Mouse (Mus musculus): ENCODE measurements around the gene Mrps21.
"Not testable (repeated sequence)": the region's sequence is repeated elsewhere in the genome, so short reads cannot be mapped to it uniquely, and the experiment has no call there.

The Mrps21 gene

DNA sequence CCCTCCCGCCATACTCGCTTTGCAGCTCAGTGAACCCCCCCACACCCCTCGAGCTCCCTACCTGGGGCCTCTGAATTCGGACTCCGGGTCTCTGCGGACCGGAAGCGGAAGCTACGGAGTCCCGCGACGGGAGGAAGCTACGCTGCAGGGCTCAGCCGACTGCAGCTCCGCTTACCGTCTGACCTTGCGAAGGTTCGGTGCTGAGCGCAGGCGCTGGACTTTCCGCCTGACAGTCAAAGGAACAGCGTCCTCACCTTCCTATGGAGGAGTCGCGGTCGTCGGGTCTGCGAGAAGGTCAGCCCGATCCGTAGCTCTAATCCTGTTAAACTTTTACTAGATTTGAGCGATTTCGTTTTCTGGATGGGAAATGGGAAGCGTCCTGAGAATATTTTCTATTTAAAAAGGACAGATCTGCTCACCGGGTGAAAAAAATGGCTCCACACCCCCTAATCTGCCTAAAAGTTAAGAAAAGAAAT lies at the start of gene Mrps21:
Gene Mrps21, minus strand, starts transcription at position 128 of the 476 bp plus-strand sequence.
- peak; percentile 85 to 87 for DNase-seq (ENCODE audit: low spot score in 2 of 2)

DNA sequence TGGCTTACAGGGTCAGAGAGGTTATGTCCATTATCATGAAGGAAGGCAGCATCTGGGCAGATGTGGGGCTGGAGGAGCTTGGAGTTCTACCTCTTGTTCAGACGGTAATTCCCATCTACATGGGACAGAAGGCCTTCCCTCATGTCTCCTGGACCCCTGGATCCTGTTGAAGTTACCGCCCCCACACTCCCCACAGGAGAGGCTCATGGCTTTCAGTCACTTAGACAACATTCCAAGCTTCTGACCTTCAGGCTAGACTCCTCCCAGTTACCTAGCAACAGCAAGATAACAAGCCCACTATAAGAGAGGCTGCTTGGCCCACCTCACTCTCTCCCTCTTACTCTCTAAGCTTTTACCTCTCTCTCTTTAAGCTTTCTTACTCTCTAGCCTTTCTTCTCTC lies 49.2 kb upstream of the Mrps21 start:
- DNase-seq (ENCODE audit: low spot score in 2 of 2) = not testable (repeated sequence)

DNA sequence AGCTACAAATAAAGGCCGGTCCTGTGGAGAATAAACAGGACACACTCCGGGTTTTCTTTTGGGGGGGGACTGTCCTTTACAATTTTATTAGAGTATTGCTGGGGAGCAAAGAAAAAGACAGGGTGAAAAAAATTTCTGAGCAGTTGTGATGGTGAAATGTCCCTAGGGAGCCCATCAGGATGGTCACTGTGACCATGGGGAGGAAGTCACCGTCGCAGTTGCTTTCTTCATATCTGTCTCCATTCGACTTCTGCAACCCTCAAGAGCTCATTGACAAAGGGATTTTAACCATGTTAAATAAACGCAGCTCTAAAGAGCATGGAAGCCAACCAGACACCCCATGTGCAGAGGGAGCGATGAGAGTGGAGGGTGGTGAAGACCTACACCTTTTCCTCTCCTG lies 45.4 kb upstream of the Mrps21 start:
- DNase-seq (ENCODE audit: low spot score in 2 of 2) = no peak

DNA sequence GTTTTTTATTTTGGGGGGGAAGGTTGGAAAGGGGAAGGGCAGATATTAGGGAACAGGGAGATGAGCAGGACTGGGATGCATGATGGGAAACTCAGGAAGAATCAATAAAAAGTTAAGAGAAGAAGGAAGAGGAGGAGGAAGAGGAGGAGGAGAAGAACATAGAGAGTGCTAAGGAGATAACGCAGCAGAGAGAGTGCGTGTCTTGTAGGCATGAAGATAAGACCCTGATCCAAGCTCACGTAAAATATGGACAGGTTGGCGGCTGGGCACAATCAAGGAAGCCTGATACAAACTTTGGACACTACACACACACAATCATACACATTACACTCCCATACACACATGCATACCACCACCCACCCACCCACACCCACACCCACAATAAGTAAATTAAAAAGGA lies 43.4 kb upstream of the Mrps21 start:
- DNase-seq (ENCODE audit: low spot score in 2 of 2) = no peak

DNA sequence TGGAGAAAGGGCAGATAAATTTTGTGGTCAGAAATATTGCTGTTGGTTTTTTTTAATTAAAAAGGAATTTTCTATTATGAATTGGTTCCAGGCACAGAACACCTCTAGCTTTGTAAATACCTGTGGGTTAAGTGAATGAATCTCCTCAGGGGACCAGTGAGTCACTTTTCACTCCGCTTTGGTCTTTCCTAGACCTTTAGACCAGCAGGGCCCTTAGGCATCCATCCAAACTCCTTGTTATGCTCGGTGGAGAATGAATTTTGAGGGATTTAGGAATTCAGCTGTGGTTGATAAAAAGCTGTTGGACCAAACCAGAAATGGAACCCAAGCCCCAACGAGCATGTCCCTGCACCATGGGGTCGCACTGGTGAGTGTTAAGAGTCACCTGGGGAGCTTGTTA lies 36.3 kb upstream of the Mrps21 start:
- no peak for DNase-seq (ENCODE audit: low spot score in 2 of 2)

DNA sequence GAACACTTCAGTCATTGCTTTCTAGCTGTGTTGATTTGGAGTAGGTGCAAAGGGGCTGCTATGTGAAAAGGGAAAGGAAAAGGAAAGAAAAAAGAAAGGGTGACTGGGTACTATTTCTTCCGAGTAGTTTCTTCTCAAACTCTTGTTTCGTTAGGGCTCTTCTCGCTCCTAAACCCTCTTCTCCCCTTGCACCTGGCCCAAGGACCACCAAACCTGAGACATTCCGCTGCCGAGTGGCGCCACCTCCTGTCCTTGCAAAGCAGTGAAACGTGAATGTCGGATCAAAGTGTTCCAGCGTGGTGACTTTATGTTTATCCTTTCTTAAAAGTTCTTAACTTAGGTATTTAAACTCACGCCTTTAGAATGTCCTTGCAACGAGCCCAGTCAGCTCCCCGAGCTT lies 35.5 kb upstream of the Mrps21 start:
- DNase-seq (ENCODE audit: low spot score in 2 of 2) = no peak

DNA sequence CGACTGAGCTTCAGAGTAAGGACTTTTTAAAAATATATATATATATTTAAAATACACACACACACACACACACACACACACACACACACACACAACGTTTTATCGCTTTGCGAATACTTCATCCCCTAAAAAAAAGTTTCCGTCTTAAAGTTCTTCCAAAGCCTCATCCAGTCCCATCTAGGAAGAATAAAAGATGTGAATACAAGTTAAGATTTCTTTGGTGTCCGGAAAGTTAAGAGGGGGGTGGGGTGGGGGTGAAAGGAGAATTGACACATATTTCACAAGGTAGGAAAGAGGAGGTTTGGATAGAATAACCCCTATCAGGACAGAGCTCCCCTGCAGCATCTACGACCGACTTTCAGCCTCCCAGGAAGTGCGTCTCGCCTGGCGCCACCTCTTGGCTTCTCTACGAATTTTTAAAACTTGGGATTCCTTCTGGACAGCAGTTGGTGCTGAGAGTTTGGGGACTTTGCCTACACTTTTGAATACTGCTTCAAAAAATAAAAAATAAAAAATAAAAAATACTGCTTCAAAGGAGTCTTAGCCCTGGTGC lies 34.7 kb upstream of the Mrps21 start:
- no peak for DNase-seq (ENCODE audit: low spot score in 2 of 2)

DNA sequence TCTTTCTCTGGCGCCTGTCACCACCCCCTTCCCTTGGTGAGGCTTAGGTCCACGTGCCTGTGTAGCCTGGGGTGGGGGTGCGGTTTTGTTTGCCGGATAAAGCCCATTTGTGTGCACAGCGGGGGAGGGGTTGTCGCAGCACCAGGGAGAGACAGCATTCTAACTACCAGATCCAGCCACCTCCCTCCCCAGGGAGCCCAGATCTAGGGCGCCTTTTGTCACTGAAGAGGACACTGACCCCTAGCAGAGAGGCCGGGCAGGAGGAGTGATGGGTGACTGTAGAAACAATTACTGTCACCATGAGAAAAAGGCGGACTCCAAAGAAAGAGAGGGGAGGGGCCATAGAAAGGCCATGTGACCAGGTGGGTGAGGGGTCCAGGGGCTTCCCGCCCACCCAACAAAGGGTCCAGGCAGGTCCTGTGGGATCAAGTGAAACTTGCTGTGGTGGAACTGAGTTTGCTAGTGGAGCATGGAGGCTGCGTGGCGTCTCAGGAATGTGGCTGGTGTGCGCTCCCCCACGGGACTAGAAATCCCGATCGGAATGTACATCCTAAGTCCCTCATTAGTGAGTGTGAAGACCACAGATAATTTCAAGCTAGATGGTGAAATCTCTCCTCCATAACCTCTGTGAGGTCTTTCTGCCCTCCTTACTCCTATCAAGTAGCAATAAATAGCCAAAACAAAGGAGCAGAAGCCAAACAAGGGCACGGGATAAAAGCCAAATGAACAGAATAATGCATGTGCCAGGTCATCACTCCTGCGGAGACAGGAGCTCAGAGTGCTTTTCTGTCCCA lies 34.0 kb upstream of the Mrps21 start:
- no peak for DNase-seq (ENCODE audit: low spot score in 2 of 2)

DNA sequence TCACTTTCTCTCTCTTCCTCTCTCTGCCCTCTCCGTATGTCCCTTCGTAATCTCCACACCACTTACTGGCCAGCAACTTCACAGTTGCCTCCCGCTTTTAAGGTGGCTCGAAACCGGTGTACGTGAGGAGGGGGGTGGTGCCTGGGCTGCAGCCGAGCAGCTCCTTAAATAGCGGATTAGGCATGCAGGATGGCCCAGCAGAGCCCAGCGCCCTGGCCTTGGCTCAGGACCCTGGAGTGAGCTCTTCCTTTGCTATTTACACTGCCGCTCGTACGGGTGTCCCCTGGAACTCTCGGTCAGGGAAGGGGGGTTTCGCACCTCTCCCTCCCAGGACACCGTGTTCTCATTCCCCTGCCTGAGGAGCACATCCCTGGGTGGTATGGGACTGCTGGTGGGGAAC lies 33.2 kb upstream of the Mrps21 start, which contains the start of gene Car14:
Gene Car14, minus strand, starts transcription at position 124 of the 400 bp plus-strand sequence.
- no peak for DNase-seq (ENCODE audit: low spot score in 2 of 2)

DNA sequence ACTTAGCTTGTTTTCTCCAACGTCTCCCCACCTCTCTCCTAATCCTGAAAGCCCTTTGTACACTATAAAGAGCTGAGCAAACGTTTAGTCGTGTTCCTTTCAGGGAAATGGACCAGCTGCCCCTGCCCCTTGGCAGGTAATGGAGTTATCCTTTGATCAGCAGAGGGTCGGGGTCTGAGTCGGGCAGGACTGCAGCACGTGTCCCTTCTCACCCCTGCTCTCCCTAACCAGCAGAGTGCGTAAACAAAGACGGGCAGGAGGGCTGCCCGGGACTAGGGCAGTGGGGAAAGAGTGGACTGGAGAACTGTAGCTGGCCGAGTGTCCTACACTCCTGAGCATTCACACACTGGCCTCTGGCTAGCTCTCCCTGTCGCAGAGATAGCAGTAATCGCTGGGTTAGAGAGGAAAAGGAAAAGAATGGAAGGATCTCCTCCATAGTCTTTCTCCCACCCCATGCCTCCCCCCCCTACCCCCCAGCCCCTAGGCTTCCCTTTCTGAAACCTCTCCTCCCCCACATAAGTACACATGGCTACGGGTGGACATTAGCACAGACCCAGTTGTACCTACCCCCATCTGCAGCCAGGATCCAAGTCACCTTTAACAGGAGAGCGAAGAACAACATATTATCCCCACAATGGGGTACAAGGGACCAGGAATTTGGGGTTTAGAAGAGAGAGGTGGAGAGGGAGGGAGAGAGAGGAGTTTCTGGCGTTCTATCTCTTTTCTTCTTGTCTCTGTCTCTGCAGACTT lies 32.6 kb upstream of the Mrps21 start:
- no peak for DNase-seq (ENCODE audit: low spot score in 2 of 2)

DNA sequence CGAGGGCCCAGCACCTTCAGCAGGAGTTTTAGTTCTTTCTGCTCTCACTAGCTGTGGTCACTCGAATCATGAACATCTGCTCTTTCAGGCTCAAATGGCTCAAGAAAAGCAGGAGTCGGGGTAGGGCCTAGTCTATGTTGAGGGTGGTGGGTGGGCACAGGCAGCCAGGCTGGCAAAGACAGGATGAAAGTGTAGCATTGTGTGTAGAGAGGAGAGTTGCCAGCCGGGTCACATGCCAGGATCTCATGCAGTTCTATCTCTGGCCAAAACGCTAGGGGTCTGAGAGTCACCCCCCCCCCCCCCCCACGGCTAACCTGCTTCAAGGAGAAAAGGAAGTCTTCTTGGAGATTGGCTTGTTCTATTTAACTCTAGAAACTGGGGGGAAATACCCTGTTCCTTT lies 31.3 kb upstream of the Mrps21 start:
- DNase-seq (ENCODE audit: low spot score in 2 of 2) = no peak

DNA sequence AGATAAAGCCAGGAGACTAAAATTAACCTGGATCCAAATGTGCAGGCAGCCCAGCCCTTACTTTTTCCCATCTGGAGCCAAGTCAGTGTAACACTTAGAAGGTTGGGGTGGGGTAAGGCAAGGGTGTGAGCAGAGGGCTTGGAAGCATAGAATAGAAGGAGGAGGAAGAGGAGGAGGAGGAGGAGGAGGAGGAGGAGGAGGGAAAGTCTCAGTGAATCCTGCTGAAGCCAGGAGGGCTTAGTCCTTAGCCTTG lies 31.0 kb upstream of the Mrps21 start:
- no peak for DNase-seq (ENCODE audit: low spot score in 2 of 2)

DNA sequence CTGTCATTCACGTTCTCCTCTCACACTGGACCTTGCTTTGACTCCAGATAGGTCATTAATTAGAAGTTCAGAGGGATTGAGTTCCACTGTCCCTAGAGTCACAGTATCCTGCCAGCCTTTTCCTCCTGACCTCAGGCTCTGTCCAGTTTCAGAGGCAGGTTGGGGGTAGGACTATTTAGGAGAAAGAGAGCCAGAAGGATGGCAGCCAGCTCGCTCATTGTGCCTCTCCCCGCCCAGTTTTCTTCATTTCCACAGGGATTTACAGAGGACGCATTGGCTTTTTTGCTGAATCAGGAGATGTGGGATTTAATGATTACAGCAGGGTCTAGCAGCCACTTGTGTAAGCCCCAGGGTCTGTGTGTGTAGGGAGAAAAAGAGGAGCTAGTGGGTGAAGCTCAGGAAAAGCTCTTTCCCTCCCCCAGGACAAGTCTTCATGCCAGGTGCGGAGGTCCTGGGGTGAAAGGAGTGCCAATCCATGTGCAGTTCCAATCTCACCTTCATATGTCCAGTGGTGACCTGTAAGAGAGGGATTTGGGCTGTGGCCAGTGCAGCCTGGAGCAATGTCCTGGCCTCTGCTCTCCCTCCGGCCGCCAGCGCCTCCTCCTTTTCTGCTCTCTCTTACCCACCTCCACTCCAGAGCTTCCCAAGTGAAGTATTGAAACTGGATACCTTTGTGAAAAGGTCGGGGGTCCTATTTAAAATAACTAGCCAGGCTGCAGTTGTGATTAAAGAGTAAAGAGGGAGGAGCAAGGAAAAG lies 30.5 kb upstream of the Mrps21 start:
- no peak for DNase-seq (ENCODE audit: low spot score in 2 of 2)

DNA sequence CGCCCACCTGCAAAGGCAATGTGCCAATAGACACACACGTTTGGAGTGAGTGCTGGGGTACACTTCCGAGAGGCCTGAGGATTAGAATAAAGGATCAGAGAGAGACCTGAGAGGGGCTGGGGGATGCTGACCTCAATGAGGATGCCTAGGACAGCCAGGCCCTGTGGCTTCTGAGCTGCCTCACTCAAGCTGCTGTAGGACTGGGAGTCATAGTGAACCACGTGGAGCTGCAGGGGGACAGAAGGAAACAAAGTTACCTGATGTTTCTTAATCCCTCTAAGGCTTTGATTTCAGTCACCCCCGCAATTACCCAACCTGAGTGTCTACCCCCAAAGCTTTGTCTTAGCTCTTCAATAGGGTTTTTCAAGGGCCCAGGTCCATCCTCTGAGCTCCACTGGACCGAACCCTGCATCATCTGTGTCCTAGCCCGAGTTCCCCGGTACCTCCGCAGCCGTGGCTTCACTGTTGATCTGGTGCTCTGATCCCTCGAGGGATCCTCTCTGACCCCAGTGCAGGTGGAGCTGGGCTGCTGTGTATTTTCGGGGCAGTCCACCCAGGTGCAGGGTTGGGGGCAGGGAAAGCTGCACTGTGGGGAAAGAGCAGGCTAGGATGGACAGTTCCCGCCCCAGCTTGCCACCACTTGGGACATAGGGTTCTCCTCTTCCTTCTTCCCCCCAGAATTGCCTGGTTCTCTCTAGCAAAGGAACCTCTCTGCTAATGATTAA lies 28.6 kb upstream of the Mrps21 start:
- DNase-seq (ENCODE audit: low spot score in 2 of 2) = no peak

DNA sequence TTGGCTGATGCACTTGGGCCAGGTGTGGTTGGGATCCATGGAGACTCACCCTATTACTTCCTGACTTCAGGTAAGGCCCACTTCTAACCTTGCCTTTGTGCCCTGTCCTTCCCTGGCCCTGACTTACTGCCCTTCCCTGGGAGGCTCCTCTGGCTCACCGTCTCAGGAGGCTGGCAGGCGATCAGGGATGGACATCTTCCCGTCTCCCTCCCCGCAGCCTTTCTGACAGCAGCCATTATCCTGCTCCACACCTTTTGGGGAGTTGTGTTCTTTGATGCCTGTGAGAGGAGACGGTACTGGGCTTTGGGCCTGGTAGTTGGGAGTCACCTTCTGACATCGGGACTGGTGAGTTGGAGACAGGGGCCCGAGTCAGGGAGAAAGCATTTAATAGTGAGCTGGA lies 24.2 kb upstream of the Mrps21 start:
- DNase-seq (ENCODE audit: low spot score in 2 of 2) = not testable (repeated sequence)

DNA sequence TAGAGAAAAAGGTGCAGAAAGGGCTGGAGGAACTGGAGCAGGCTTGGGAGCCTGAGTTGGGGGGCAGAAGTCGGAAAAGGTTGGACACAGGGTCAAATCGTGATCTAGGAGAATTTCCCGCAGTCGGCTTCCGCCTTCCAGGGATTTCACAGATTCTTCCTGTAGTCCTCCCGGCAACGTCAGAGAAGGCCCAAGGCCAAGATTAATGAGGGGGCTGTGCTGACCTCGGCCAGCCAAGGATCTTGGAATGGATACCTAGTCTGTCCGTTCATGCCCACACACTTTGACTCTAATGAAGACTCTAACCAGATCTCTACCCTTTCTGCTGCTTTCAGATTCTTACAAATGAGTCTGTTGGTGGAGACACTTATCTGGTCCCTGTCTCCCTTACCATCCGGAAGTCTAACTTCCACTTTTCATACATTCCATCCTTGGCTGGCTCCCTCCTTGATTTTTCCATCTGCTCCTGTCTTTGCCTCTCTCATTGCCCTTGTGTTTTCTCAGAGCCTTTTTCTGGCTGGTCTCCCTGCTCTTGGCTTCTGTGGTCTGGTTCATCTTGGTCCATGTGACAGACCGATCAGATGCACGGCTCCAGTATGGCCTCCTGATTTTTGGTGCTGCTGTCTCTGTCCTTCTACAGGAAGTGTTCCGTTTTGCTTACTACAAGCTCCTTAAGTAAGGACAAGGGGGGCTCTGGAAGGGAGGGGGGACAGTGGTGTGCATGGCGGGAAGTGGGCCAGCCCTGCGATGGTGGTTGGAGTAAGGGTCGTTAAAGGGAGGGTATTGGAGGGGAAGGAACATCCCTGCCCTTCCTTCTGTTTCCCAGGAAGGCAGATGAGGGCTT lies 23.2 kb upstream of the Mrps21 start:
- DNase-seq (ENCODE audit: low spot score in 2 of 2) = peak; percentile 51 to 53

DNA sequence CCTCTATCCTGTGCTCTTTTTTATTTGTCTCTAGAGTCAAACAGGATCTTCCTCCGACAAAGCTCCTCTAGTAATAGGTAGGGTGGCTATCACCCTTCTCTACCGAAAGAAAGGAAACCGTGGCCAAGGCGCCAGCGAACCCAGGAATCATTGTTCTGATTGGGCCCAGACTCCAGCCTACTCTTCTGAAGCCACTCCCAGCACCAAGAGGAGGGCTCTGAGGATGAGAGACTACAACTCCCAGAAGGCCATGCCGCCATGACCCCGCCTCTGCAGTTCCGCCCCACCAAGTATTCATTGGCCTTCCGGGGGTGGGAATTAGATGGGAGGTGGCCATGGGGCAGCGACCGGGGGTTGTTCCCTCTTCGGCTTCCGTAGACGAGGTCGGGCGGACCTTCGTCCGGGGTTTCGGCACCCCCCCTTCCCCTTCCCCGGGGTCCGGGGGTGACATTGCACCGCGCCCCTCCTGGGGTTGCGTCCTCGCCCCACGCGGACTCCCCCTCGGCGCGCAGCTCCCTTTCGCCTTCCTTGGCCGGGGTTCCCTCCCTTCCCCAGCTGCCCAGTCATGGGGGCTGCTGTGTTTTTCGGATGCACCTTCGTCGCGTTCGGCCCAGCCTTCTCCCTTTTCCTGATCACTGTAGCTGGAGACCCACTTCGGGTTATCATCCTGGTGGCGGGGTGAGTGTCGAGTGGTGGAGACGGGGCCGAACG lies 22.4 kb upstream of the Mrps21 start, which contains the start of gene Aph1a:
Gene Aph1a, plus strand, starts transcription at position 364 of the 711 bp plus-strand sequence.
- peak; percentile 96 to 97 for DNase-seq (ENCODE audit: low spot score in 2 of 2)

DNA sequence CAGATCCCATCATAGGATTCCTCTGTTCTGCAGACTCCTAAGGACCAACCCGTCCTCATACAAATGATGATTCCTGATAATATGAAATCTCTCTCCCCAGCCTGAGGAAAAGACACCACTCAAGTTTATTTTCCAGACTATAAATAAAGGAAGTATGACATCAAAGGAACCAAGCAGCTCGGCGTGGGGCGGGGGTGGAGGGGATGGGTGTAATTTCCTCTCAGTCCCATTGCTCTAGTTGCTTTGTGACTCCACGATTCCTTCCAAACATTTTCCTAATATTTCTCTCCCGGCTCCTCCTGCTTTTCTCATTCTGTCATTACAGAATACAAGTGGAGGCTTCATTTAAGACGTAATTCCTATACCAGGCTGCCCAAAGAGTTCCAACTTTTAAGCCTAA lies 21.8 kb upstream of the Mrps21 start:
- DNase-seq (ENCODE audit: low spot score in 2 of 2) = no peak

DNA sequence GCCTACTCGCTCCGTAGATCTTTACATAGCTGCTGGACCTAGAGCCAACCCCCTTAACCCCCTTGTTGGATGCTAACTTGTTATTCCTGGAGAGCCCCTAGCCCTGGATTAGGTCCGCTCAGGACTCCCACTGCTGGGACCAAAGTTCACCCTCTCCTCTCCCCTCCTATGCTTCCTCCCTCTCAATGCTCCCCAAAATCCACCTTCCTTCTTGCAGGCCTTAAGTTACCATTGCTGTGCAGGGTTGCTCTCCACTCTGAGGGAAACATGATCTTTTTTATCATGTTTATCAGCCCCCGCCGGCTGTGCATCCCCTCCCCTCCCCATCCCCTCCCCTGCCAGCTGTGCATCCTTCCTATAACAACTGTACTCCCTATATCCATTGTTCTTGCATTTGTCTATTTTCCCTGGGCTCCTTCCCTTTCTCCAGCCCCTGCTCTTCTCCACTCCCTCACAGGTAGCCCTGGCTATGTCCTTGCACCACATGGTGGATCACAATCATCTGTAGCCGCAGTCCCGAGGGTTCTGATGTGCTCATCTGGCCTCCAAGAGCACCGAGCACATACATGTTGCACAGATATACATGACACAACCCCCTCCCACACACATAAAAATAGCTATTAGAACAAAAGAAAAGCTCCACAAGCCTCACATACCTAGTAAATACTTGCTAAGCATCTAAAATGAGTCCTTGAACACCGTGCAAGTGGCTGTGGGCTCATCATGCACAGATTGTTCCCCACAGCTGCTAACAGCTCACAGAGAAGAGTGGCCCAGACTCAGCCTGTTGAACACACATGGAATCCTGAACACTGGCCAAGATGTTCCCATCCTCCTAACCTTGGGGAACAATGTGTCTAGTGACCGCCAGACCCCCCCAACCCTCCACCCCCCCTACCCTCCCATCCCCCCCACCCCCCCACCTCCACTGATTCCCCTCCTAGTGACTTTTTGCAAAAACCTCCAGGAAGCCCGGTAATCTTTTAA lies 21.0 kb upstream of the Mrps21 start:
- no peak for DNase-seq (ENCODE audit: low spot score in 2 of 2)
